Mouse (Mus musculus) stomach, embryonic 16.5 days (tissue): ENCODE results near the gene Mast4. TPM values are rescaled to one million over a fixed set of nuclear protein-coding genes. Genes with fewer than 3 reads are reported as not detected.

Source experiments
- ATAC-seq: fragments of 200-750 bp; cut with Nextera tagmentation; 2 replicates; pipeline ENCODE4 v1.8.0; 2017; ENCODE audit warnings: moderate number of reproducible peaks, moderate TSS enrichment; ENCODE audit not compliant: insufficient read depth, low FRiP score
- H3K27ac ChIP-seq: fragments of 300-500 bp; sonication (generic); 2 replicates; pipeline ENCODE4 v1.5.1; 2014; ENCODE audit warnings: low read length
- H3K27me3 ChIP-seq: fragments of 300-500 bp; sonication (generic); 2 replicates; pipeline ENCODE4 v1.6.1; 2014; ENCODE audit warnings: low read length, control low read depth, mixed read lengths; ENCODE audit not compliant: control insufficient read depth, insufficient read depth
- H3K36me3 ChIP-seq: fragments of 300-500 bp; sonication (generic); 2 replicates; pipeline ENCODE4 v1.6.1; 2014; ENCODE audit warnings: low read length; ENCODE audit not compliant: control insufficient read depth, insufficient read depth
- H3K4me1 ChIP-seq: fragments of 300-500 bp; sonication (generic); 2 replicates; pipeline ENCODE4 v1.6.1; 2014; ENCODE audit warnings: low read length, control low read depth, mixed read lengths; ENCODE audit not compliant: control insufficient read depth, insufficient read depth
- H3K4me2 ChIP-seq: fragments of 300-500 bp; sonication (generic); 2 replicates; pipeline ENCODE4 v1.6.1; 2014; ENCODE audit warnings: low read depth, low read length, mixed read lengths
- H3K4me3 ChIP-seq: fragments of 300-500 bp; sonication (generic); replicated peaks from 2 replicates; pipeline ENCODE4 v1.5.1; 2014; ENCODE audit warnings: mild to moderate bottlenecking, low read length
- H3K9ac ChIP-seq: fragments of 300-500 bp; sonication (generic); 2 replicates; pipeline ENCODE4 v1.6.1; 2014; ENCODE audit warnings: low read length
- H3K9me3 ChIP-seq: fragments of 300-500 bp; sonication (generic); replicated peaks from 2 replicates; pipeline ENCODE4 v1.6.1; 2016; ENCODE audit warnings: low read length, control low read depth; ENCODE audit not compliant: control insufficient read depth
- WGBS: fragments of 180-500 bp; shearing (Covaris S2); extraction: QIAGEN DNeasy Blood & Tissue Kit; methylation state at CpG from one replicate; pipeline ENCODE4 v1.1.7; 2014; 5-methylcytosine and 5-hydroxymethylcytosine counted together
- polyA plus RNA-seq: library from polyadenylated mRNA; unstranded; fragments of >200 nt; fragmentation: Nextera tagmentation; extraction: Ambion mirVana; gene quantifications from 2 replicates; pipeline ENCODE4 v1.2.1, GENCODE M21; 2015

The Mast4 gene
- polyA plus RNA-seq, 1 experiment from 2014 or later = 31.0 TPM

DNA sequence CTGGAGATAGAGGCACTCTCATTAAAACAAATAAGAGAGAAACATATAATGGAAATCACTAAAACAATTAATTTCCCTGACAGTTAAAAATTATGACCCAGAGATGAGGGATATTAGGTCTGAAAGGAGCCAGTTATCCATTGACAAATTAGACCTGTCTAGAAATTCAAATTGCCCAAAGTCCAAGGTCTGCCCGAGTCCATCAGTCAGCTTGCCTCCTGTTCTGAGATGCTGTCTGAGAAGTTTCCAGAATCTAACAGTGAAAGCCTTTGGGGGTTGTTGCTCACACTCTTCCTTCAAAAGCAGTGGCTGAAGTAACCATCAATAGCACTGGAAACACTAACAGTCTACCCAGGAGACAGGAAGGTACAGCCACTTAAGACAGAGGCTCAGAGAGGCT, 240.6 kb downstream of the Mast4 start:
- H3K4me2 ChIP-seq = no peak overlapping the region
- no peak for ATAC-seq
- no peak overlapping the region for H3K27ac ChIP-seq
- no peaks in the 10 kb centered on the region for H3K36me3 ChIP-seq
- peaks cover 4% of the 10 kb centered on the region; the same call in 1 of the 2 replicates for H3K4me1 ChIP-seq
- no peak overlapping the region for H3K4me3 ChIP-seq
- H3K9ac ChIP-seq = no peak overlapping the region
- no peaks in the 10 kb centered on the region for H3K27me3 ChIP-seq
- H3K9me3 ChIP-seq = no peaks in the 10 kb centered on the region
- WGBS = 76% methylated on average over 1 of the region's 1 CpGs

DNA sequence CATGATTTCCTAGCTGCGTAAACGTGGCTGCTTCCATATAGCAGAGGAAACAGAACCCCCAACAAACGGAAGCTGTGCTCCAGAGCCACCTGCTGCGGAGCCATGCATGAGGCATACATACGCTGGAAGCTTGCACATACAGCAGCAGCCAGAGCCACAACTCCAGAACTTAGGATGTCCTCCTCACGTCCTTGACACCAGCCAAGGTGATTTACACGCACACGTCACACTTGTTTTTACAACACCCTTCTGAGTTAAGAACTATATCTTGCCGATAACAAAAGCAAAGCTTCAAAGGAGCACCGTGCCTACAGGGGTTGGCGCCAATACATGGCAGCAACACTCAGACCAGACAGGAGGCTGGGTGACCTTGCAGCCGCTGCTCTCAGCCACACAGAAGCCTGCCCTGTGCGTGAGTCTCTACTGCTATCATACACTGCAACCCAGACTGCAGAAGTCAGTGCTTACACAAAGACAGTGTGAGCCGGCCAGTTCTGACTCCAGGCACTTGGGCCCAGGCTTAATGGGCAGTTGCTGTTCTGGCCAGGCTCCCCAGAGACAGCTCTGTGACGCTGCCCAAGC, 248.7 kb downstream of the Mast4 start:
- 0 out of 2 replicates have a peak, but pooled peaks have one; percentile 33 for ATAC-seq
- Histone ChIP-seq H3K9me3 (no peaks in the 10 kb centered on the region), H3K27ac (peak overlapping the region; percentile 14; the same call in 1 of the 2 replicates), H3K27me3 (no peaks in the 10 kb centered on the region), H3K4me3 (no peak overlapping the region), H3K4me1 (no peaks in the 10 kb centered on the region), H3K4me2 (no peak overlapping the region), H3K36me3 (no peaks in the 10 kb centered on the region), H3K9ac (no peak overlapping the region)
- WGBS = 71% methylated on average over 15 of the region's 15 CpGs

DNA sequence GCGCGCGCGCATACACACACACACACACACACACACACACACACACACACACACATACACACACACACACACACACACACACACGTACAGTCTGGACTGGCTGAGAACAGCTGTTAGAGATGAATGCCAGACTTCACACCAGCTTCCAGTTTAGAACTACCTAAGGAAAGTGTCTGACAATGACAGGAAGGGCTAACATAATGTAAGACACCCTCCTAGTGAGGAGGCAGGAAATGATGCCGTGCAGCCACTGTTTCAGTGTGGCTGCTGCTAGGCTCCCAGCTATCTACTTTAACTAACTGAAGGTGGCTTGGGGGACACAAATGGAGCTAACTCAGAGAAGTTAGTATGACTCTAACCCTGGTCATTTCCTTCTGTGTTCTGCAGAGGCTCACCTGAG, 251.4 kb downstream of the Mast4 start:
- H3K27me3 ChIP-seq = no peaks in the 10 kb centered on the region
- no peak overlapping the region for H3K4me3 ChIP-seq
- H3K36me3 ChIP-seq = no peaks in the 10 kb centered on the region
- H3K27ac ChIP-seq = no peak overlapping the region
- H3K9ac ChIP-seq = no peak overlapping the region
- WGBS = 79% methylated on average over 6 of the region's 6 CpGs
- H3K9me3 ChIP-seq = no peaks in the 10 kb centered on the region
- no peaks in the 10 kb centered on the region for H3K4me1 ChIP-seq
- no peak for ATAC-seq
- H3K4me2 ChIP-seq = no peak overlapping the region

DNA sequence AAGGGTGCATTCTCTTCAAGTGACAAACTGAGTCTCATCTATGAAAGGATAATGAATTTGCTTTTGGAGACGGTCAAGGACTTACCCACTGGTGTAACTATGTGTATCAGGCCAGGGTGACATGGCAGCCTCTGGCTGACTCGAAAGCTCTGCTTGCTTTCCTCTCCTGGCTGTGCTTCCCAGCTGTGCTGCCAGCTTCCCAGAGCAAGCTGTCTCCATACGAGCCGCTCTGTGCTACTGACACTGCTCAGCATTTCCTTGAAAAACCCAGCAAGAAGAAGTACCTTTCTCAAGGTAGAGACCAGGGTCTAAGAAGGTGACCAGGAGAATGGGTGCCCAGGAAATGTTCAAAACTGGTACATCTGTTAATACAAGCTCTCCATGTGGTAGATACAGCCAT, 254.5 kb downstream of the Mast4 start:
- 66% methylated on average over 4 of the region's 4 CpGs for WGBS
- Histone ChIP-seq H3K4me1 (no peaks in the 10 kb centered on the region), H3K4me3 (no peak overlapping the region), H3K4me2 (no peak overlapping the region), H3K27me3 (no peaks in the 10 kb centered on the region), H3K27ac (no peak overlapping the region), H3K9me3 (no peaks in the 10 kb centered on the region), H3K9ac (no peak overlapping the region), H3K36me3 (no peaks in the 10 kb centered on the region)
- no peak for ATAC-seq

DNA sequence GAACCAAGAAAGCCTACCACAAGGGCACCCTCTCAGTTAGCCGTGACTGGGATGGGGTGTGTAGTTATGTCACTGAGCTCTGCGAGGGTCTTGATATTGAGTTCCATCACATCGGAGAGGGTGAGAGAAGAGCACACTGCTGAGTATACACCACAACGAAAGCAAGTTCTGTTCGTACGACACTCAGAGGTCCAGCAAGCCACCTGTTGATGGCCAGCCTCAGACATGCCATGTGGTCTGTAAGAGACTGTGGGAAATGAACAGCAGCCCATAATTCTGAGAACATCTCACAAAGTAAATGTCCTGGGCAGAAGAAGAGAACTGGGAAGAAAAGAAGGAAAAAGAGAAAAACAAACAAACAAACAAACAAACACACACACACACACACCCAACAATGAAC, 255.5 kb downstream of the Mast4 start:
- H3K4me1 ChIP-seq = no peaks in the 10 kb centered on the region

DNA sequence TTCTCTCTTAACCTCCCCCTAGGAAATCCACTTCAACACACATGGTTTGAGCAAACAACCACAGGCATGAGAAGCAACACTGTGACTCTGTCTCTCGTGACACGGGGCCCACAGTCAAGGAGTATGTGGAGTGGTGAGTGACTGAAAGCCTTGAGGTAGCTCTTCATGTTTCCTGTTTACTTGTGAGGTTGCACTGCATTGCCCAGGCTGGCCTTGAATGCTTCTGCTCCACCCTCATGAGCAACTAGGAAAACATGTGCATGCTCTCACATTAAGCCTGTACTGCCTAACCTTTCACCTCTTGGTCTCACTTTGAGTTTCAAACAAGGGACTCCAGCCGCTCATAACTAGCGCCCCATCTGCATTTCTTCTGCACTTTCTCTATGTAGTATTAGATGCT, 260.8 kb downstream of the Mast4 start:
- 67% methylated on average over 4 of the region's 4 CpGs for WGBS
- no peak overlapping the region for H3K27ac ChIP-seq
- no peaks in the 10 kb centered on the region for H3K36me3 ChIP-seq
- no peak overlapping the region for H3K9ac ChIP-seq
- no peak for ATAC-seq
- no peaks in the 10 kb centered on the region for H3K27me3 ChIP-seq
- H3K4me3 ChIP-seq = no peak overlapping the region
- no peak overlapping the region for H3K4me2 ChIP-seq
- H3K9me3 ChIP-seq = no peaks in the 10 kb centered on the region
- H3K4me1 ChIP-seq = no peaks in the 10 kb centered on the region

More for the DNA sequence above, 255.5 kb downstream of the Mast4 start:
- no peak for ATAC-seq
- H3K27me3 ChIP-seq = no peaks in the 10 kb centered on the region
- H3K36me3 ChIP-seq = no peaks in the 10 kb centered on the region
- no peak overlapping the region for H3K4me3 ChIP-seq
- H3K27ac ChIP-seq = no peak overlapping the region
- H3K9ac ChIP-seq = no peak overlapping the region
- WGBS = 93% methylated on average over 6 of the region's 6 CpGs
- H3K9me3 ChIP-seq = no peaks in the 10 kb centered on the region
- H3K4me2 ChIP-seq = no peak overlapping the region

DNA sequence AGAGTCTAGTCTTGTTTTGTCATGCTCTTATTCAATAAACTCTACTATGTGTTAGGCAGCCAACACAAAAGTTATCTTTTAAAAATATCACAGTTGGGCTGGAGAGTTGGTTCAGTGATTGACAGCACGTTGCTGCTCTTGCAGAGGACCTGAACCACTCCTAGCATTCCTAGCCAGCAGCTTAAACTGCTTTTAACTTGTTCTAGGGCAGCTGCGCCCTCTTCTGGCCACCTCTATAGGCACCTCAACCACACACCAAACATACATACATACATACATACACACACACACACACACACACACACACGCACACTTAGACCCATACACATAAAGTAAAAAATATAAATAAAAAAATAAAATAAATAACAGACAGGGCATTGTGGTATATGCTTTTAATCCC, 262.5 kb downstream of the Mast4 start:
- no peak overlapping the region for H3K9ac ChIP-seq
- WGBS = 83% methylated on average over 3 of the region's 3 CpGs

DNA sequence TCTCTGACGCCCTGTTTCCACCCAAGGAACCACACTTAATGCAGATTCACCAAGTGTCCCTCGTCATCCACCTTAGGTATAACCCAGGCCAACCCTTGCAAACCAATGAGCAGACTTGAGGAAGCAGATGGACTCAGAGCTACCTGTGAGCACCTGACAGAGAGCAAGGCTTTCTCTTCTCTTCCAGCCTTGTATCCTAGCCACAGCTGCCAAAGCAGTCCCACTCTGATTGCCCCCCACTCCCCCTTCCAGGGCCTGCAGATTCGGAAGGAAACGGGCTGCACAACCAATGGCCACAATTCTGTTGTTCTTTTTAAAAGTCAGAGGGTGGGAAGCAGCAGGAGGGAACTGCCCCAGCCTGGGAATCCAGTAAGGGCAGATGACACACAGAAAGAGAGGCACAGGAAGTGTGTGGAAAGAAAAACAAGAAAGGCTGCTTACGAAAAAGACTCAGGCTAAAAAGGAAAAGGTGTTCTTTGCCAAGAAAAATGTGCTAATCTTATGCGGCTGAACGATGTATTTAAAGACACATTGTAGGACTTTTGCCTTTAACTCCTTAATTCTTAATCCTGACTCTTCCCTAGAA, 266.6 kb downstream of the Mast4 start:
- H3K27me3 ChIP-seq = no peaks in the 10 kb centered on the region
- 55% methylated on average over 7 of the region's 7 CpGs for WGBS
- no peak for ATAC-seq

More for the DNA sequence above, 262.5 kb downstream of the Mast4 start:
- ATAC-seq = no peak
- no peaks in the 10 kb centered on the region for H3K4me1 ChIP-seq
- H3K27me3 ChIP-seq = no peaks in the 10 kb centered on the region
- H3K36me3 ChIP-seq = no peaks in the 10 kb centered on the region
- no peak overlapping the region for H3K4me2 ChIP-seq
- H3K4me3 ChIP-seq = no peak overlapping the region
- H3K9me3 ChIP-seq = no peaks in the 10 kb centered on the region
- no peak overlapping the region for H3K27ac ChIP-seq

DNA sequence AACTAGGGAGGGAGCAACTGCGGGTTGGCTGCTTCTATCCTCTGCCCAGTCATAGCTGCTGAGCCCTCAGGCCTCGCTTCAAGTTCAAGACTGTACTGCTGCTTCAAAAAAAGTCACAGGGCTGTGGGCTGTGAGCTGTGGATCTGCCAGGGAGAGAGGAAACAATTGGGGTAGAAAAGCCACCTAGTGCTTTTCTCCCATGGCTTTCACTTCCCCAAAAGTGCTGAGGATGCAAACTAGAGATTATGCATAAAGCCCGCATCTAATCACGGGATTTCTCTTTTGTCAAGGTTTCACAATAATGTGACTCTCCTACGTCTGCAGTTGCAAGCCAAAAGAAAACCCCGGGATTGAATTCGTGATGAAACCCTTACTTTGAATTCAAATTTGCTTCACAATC, 268.9 kb downstream of the Mast4 start:
- Histone ChIP-seq H3K36me3 (no peaks in the 10 kb centered on the region), H3K4me2 (no peak overlapping the region), H3K4me1 (no peaks in the 10 kb centered on the region), H3K4me3 (no peak overlapping the region), H3K9me3 (no peaks in the 10 kb centered on the region), H3K9ac (no peak overlapping the region), H3K27me3 (no peaks in the 10 kb centered on the region), H3K27ac (no peak overlapping the region)
- no peak for ATAC-seq
- 71% methylated on average over 7 of the region's 7 CpGs for WGBS

More for the DNA sequence above, 266.6 kb downstream of the Mast4 start:
- H3K9me3 ChIP-seq = no peaks in the 10 kb centered on the region
- H3K9ac ChIP-seq = no peak overlapping the region
- H3K36me3 ChIP-seq = no peaks in the 10 kb centered on the region
- H3K4me2 ChIP-seq = no peak overlapping the region
- H3K4me3 ChIP-seq = no peak overlapping the region
- no peaks in the 10 kb centered on the region for H3K4me1 ChIP-seq
- H3K27ac ChIP-seq = no peak overlapping the region
